Mouse (Mus musculus) G1E-ER4 (cell line): Measurements from ENCODE around the gene Fuz. TPM values are rescaled to one million over a fixed set of nuclear protein-coding genes. Genes with fewer than 3 reads are reported as not detected.

Source experiments
- GATA1 ChIP-seq: IDR thresholded peaks from one replicate; pipeline ENCODE4 v1.8.0; 2012; ENCODE audit warnings: low read length, inconsistent platforms
- polyA plus RNA-seq: library from polyadenylated mRNA; stranded (reverse); fragments of >175 nt; gene quantifications from 2 replicates; pipeline ENCODE4 v1.2.3, GENCODE M21; 2012

Gene Fuz
- 67.3 and 78.5 TPM in 2 replicates for polyA plus RNA-seq

- no peak for TF ChIP-seq GATA1
These were observed at the start of gene Fuz for GRCm38 (mm10) chr7:44895593-44896434. TSS of gene Fuz (plus strand) at chr7:44896079.

- no peak for TF ChIP-seq GATA1
These were observed 49.1 kb upstream of the Fuz start for GRCm38 (mm10) chr7:44846804-44847203.

- no peak for TF ChIP-seq GATA1
These were observed 48.1 kb upstream of the Fuz start for GRCm38 (mm10) chr7:44847772-44848171.

GRCm38 (mm10) chr7:44848561-44849415 is 47.1 kb upstream of the Fuz start, which contains the start of the genes Akt1s1 and Tbc1d17:
TSS of gene Akt1s1 (plus strand) at chr7:44848991.
TSS of gene Tbc1d17 (minus strand) at chr7:44849079.
- no peak for TF ChIP-seq GATA1

- no peak for TF ChIP-seq GATA1
These were observed 46.3 kb upstream of the Fuz start for GRCm38 (mm10) chr7:44849416-44850111.

- no peak for TF ChIP-seq GATA1
These were observed 45.7 kb upstream of the Fuz start for GRCm38 (mm10) chr7:44850146-44850545.

GRCm38 (mm10) chr7:44850789-44851624 is 44.9 kb upstream of the Fuz start:
- no peak for TF ChIP-seq GATA1

- TF ChIP-seq GATA1 = no peak
These were observed 44.1 kb upstream of the Fuz start for GRCm38 (mm10) chr7:44851625-44852234.

- TF ChIP-seq GATA1 = no peak
These were observed 43.4 kb upstream of the Fuz start for GRCm38 (mm10) chr7:44852259-44853027.

- TF ChIP-seq GATA1 = no peak
These were observed 42.8 kb upstream of the Fuz start for GRCm38 (mm10) chr7:44853065-44853464.

GRCm38 (mm10) chr7:44853596-44854355 is 42.1 kb upstream of the Fuz start:
- TF ChIP-seq GATA1 = no peak

GRCm38 (mm10) chr7:44854356-44855031 is 41.4 kb upstream of the Fuz start:
- TF ChIP-seq GATA1 = no peak
